Mouse (Mus musculus): ENCODE data around the gene Diaph2. TPM values are rescaled to one million over a fixed set of nuclear protein-coding genes. Genes with fewer than 3 reads are reported as not detected.
"Not testable (repeated sequence)": the region's sequence is repeated elsewhere in the genome, so short reads cannot be mapped to it uniquely, and the experiment has no call there.

The Diaph2 gene
- polyA plus RNA-seq, 1 experiment, result 5.0 TPM

DNA sequence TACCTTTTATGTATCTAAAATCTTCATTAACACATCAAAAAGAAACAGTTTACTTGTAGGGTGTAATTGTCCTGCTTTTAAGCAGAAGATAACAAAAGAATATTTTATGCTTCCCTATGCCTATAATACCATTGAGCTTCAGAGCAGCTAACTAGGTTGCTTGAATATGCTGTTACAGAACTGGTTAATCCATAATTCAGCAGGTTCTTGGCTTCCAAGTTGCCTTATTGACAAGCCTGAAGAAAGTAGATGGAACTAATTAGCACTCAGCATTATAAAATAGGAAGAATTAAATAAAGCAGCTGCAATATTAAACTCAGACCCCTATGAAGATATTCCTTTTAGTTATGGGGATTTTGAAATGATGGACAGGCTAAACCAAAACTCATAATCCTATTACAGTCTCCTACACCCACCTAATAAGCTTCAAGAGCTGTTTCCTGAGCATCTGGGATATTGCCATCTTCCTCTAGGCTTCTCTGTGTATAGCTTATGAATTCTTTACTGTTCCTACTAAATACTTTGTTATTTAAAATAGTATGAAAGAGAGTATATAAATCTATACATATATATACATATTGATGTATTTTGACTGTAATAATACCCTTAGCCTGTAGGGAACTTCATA lies 601.4 kb downstream of the Diaph2 start:
- no peaks in the 10 kb centered on the region for H3K4me1 ChIP-seq (ENCODE audit: control insufficient read depth, insufficient read depth, low read length)
- no peak for TF ChIP-seq CTCF (IDR thresholded peaks at IDR 0.05; ENCODE audit: borderline replicate concordance, insufficient read depth, low read depth, low read length)
- no peak for TF ChIP-seq POLR2A (IDR thresholded peaks at IDR 0.05; ENCODE audit: borderline replicate concordance, insufficient read depth, low read length)
- no peak overlapping the region for H3K4me3 ChIP-seq (replicated peaks; ENCODE audit: insufficient read depth, low read depth, low read length)
- H3K27ac ChIP-seq (ENCODE audit: insufficient read depth, low read length), result no peak overlapping the region
- H3K27me3 ChIP-seq (ENCODE audit: control insufficient read depth, insufficient read depth, low read length), result no peaks in the 10 kb centered on the region
- DNase-seq, result no peak

DNA sequence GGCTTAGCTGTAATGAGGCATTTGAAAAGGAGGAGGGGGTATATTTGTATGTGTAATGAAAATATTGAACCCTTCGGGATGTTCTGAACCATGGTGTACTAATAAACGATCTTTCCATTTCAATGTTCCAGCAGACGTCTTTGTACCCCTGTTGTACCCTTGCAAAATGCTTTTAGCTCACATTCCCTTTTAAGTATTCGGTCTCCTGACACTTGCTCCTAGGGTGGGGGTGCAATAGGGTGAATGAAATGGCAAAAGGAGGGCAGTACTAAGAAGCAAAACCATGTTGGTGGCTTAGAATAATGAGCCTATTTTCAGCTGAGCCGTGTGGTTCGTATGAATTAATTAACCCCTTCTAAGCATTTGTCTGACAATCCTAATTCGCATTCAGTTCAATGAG lies 601.9 kb downstream of the Diaph2 start:
- 56% methylated on average over 7 of the region's 7 CpGs for WGBS
- no peak overlapping the region for H3K27ac ChIP-seq (ENCODE audit: insufficient read depth, low read length)
- H3K4me3 ChIP-seq (replicated peaks; ENCODE audit: insufficient read depth, low read depth, low read length), result no peak overlapping the region
- H3K27me3 ChIP-seq (ENCODE audit: control insufficient read depth, insufficient read depth, low read length), result no peaks in the 10 kb centered on the region
- no peaks in the 10 kb centered on the region for H3K4me1 ChIP-seq (ENCODE audit: control insufficient read depth, insufficient read depth, low read length)
- TF ChIP-seq CTCF (IDR thresholded peaks at IDR 0.05; ENCODE audit: borderline replicate concordance, insufficient read depth, low read depth, low read length), result no peak
- no peak for TF ChIP-seq POLR2A (IDR thresholded peaks at IDR 0.05; ENCODE audit: borderline replicate concordance, insufficient read depth, low read length)
- no peak for DNase-seq

DNA sequence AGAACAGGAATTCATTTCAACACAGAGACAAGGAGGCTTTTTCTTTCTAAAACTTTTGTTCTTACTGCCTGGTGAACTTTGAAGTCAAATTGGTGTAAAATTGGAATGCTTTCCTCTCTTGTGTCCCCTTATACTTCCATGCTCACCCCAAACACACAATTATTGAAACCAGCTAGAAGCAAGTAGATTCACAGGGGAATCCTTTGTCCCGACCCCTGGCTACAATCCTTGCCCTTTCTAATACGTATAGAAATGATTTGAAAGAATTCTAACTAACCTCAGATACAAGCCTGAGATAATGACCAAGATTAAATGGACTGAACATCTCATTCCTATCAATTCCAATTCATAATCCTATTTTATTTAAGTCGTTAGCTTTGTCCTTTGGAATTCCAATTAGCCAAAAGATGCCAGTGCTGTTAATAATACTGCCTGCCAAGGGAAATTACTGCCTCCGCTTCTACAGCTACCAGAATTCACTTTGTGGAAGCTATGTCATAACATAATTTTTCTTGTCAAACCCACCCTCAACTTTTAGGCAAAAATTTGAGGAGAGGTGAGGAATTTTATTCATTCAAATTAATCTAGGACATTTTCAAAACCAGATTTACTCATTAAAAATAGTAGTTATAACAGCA lies 644.1 kb downstream of the Diaph2 start:
- H3K4me1 ChIP-seq (ENCODE audit: control insufficient read depth, insufficient read depth, low read length), result no peaks in the 10 kb centered on the region
- H3K27me3 ChIP-seq (ENCODE audit: control insufficient read depth, insufficient read depth, low read length), result no peaks in the 10 kb centered on the region
- 65% methylated on average over 4 of the region's 4 CpGs for WGBS
- no peak overlapping the region for H3K4me3 ChIP-seq (replicated peaks; ENCODE audit: insufficient read depth, low read depth, low read length)
- TF ChIP-seq CTCF (IDR thresholded peaks at IDR 0.05; ENCODE audit: borderline replicate concordance, insufficient read depth, low read depth, low read length) (no peak), POLR2A (IDR thresholded peaks at IDR 0.05; ENCODE audit: borderline replicate concordance, insufficient read depth, low read length) (no peak)
- DNase-seq, result no peak
- no peak overlapping the region for H3K27ac ChIP-seq (ENCODE audit: insufficient read depth, low read length)

DNA sequence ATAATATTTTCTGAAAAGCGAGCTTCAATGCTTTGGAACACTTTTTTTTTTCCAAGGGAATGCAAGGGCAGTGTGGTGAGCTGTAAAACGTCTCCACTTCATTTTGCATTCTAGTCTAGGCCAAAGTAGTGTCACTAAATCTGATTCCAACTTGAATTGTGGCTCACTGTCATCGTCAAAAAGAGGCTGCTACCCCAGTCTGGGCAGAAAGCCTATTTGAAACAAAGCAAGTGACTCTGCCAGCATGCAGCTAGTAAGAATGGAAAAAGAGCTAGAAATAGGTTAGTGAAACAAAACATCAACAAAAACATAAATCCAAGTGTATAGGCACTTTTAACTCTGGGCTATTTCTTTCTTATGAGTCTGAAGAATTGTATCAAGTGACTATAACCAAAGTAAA lies 653.7 kb downstream of the Diaph2 start:
- peak; percentile 22 to 71 for DNase-seq

DNA sequence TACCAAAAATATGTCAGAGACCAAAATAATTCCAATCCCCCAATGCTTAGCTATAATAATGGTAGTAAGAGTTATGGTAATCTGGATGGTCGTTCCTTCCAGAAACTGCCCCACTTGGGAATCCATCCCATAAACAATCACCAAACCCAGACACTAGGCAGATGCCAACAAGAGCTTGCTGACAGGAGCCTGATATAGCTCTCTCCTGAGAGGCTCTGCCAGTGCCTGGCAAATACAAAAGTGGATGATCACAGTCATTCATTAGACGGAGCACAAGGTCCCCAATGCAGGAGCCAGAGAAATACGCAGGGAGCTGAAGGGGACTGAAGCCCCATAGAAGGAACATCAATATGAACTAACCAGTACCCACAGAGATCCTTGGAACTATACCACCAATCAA lies 657.9 kb downstream of the Diaph2 start:
- H3K4me3 ChIP-seq (replicated peaks; ENCODE audit: insufficient read depth, low read depth, low read length); H3K27me3 ChIP-seq (ENCODE audit: control insufficient read depth, insufficient read depth, low read length); H3K27ac ChIP-seq (ENCODE audit: insufficient read depth, low read length); H3K4me1 ChIP-seq (ENCODE audit: control insufficient read depth, insufficient read depth, low read length): not testable (repeated sequence)
- DNase-seq, result peak in 1 of 2 experiments; percentile 20
- 32% methylated on average over 3 of the region's 3 CpGs for WGBS

More for the DNA sequence above, 653.7 kb downstream of the Diaph2 start:
- Histone ChIP-seq H3K27me3 (ENCODE audit: control insufficient read depth, insufficient read depth, low read length) (no peaks in the 10 kb centered on the region), H3K4me1 (ENCODE audit: control insufficient read depth, insufficient read depth, low read length) (peaks cover 6% of the 10 kb centered on the region), H3K27ac (ENCODE audit: insufficient read depth, low read length) (no peak overlapping the region), H3K4me3 (replicated peaks; ENCODE audit: insufficient read depth, low read depth, low read length) (no peak overlapping the region)
- WGBS, result 25% methylated on average over 3 of the region's 3 CpGs
- no peak for TF ChIP-seq POLR2A (IDR thresholded peaks at IDR 0.05; ENCODE audit: borderline replicate concordance, insufficient read depth, low read length)
- TF ChIP-seq CTCF (IDR thresholded peaks at IDR 0.05; ENCODE audit: borderline replicate concordance, insufficient read depth, low read depth, low read length), result no peak

DNA sequence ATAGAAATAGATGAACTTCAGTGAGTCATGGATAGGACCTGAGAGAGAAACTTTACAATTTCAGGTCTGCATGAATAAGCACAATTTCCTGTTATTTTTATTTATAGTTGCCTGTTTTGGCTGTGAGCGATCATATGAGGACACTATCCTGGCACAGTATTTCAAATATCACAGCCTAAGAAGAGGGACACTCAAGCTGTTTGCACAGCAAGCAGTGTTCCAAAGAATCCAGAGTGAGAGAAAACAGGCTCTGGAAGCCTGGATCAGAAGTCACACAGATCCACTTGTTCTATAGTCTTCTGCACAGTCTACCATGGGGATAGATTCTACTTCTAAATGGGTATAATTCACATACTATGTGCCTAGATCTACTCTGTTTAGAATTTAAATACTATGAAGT lies 659.4 kb downstream of the Diaph2 start:
- Histone ChIP-seq H3K4me3 (replicated peaks; ENCODE audit: insufficient read depth, low read depth, low read length) (no peak overlapping the region), H3K4me1 (ENCODE audit: control insufficient read depth, insufficient read depth, low read length) (no peaks in the 10 kb centered on the region), H3K27ac (ENCODE audit: insufficient read depth, low read length) (no peak overlapping the region), H3K27me3 (ENCODE audit: control insufficient read depth, insufficient read depth, low read length) (no peaks in the 10 kb centered on the region)
- 11% methylated on average over 1 of the region's 1 CpGs for WGBS
- TF ChIP-seq CTCF (IDR thresholded peaks at IDR 0.05; ENCODE audit: borderline replicate concordance, insufficient read depth, low read depth, low read length) (no peak), POLR2A (IDR thresholded peaks at IDR 0.05; ENCODE audit: borderline replicate concordance, insufficient read depth, low read length) (no peak)
- peak; percentile 13 to 81 for DNase-seq

DNA sequence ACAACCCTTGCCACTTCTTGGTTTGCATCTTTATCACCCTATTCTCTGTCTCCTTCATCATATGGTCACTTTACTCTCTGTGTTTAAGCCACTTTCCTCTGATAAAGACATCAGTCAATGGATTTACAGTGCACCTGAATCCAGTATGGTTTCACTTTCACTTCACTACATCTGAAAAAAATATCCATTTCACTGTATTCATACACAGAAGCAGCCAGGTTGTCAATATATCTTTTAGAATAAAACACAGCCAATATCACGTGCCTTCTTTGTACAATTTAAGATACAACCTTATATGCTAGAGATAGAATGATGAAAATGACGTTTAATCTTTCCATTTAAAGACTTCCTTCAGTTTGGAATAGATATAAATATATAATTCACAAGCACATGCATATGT lies 673.6 kb downstream of the Diaph2 start:
- H3K4me1 ChIP-seq (ENCODE audit: control insufficient read depth, insufficient read depth, low read length), result no peaks in the 10 kb centered on the region
- DNase-seq, result no peak
- no peak overlapping the region for H3K27ac ChIP-seq (ENCODE audit: insufficient read depth, low read length)
- no peak overlapping the region for H3K4me3 ChIP-seq (replicated peaks; ENCODE audit: insufficient read depth, low read depth, low read length)
- no peaks in the 10 kb centered on the region for H3K27me3 ChIP-seq (ENCODE audit: control insufficient read depth, insufficient read depth, low read length)
- TF ChIP-seq CTCF (IDR thresholded peaks at IDR 0.05; ENCODE audit: borderline replicate concordance, insufficient read depth, low read depth, low read length) (no peak), POLR2A (IDR thresholded peaks at IDR 0.05; ENCODE audit: borderline replicate concordance, insufficient read depth, low read length) (no peak)
- WGBS, result 83% methylated on average over 2 of the region's 2 CpGs

DNA sequence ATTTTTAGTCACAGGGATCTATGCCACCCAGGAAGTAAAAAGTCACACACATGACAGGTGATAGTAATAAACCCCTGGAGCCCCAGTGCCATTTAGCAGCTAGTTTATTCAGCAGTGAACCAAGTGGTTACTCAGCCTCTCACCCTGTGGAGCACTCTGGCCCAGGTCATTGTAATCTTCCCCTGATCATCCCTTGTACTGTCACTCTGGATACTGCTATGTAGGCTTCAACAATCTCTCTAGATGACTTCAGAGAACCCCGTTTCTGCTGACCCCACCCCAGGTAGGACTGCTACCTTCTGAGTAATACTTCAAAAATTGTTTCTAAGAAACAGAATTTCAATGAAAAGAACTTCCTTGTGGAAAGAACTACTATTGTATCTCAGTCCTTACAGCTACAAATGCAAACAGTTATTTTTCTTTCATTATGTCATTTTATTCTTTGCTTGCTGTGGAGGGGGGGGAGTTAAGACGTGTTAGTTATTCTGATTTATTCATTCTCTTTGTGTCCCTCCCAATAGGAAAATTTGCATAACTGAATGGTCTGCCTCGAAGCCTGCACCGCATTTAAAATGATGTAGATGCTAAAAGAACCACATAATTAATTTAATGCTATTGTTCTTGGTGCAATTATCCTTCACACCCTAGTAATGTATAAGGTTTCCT lies 702.4 kb downstream of the Diaph2 start:
- no peaks in the 10 kb centered on the region for H3K27me3 ChIP-seq (ENCODE audit: control insufficient read depth, insufficient read depth, low read length)
- no peak for DNase-seq
- 47% methylated on average over 4 of the region's 4 CpGs for WGBS
- TF ChIP-seq POLR2A (IDR thresholded peaks at IDR 0.05; ENCODE audit: borderline replicate concordance, insufficient read depth, low read length) (no peak), CTCF (IDR thresholded peaks at IDR 0.05; ENCODE audit: borderline replicate concordance, insufficient read depth, low read depth, low read length) (no peak)
- no peaks in the 10 kb centered on the region for H3K4me1 ChIP-seq (ENCODE audit: control insufficient read depth, insufficient read depth, low read length)
- no peak overlapping the region for H3K4me3 ChIP-seq (replicated peaks; ENCODE audit: insufficient read depth, low read depth, low read length)
- H3K27ac ChIP-seq (ENCODE audit: insufficient read depth, low read length), result no peak overlapping the region
